Mouse (Mus musculus) heart, embryonic 11.5 days (tissue): Measurements from ENCODE around the gene Fam107b. TPM values are rescaled to one million over a fixed set of nuclear protein-coding genes. Genes with fewer than 3 reads are reported as not detected.

ENCODE experiments used
- ATAC-seq: fragments of 200-750 bp; cut with Nextera tagmentation; replicated peaks from 2 replicates; pipeline ENCODE4 v1.8.0; 2017; ENCODE audit warnings: moderate library complexity; ENCODE audit not compliant: insufficient number of reproducible peaks, low FRiP score, low TSS enrichment
- H3K27ac ChIP-seq: fragments of 300-500 bp; sonication (generic); 2 replicates; pipeline ENCODE4 v1.5.1; 2014; ENCODE audit warnings: mild to moderate bottlenecking, low read depth, low read length
- H3K27me3 ChIP-seq: fragments of 300-500 bp; sonication (generic); 2 replicates; pipeline ENCODE4 v1.6.1; 2014; ENCODE audit warnings: mild to moderate bottlenecking, low read length, mixed read lengths; ENCODE audit not compliant: control insufficient read depth, insufficient read depth
- H3K36me3 ChIP-seq: fragments of 300-500 bp; sonication (generic); 2 replicates; pipeline ENCODE4 v1.6.1; 2014; ENCODE audit warnings: mild to moderate bottlenecking, low read length, moderate library complexity, mixed read lengths; ENCODE audit not compliant: control insufficient read depth, insufficient read depth
- H3K4me1 ChIP-seq: fragments of 300-500 bp; sonication (generic); 2 replicates; pipeline ENCODE4 v1.6.1; 2014; ENCODE audit warnings: low read length; ENCODE audit not compliant: control insufficient read depth, insufficient read depth
- H3K4me2 ChIP-seq: fragments of 300-500 bp; sonication (generic); 2 replicates; pipeline ENCODE4 v1.6.1; 2014; ENCODE audit warnings: mild to moderate bottlenecking, moderate library complexity
- H3K4me3 ChIP-seq: fragments of 300-500 bp; sonication (generic); 2 replicates; pipeline ENCODE4 v1.5.1; 2014; ENCODE audit warnings: low read depth, low read length
- H3K9ac ChIP-seq: fragments of 300-500 bp; sonication (generic); 2 replicates; pipeline ENCODE4 v1.6.1; 2014; ENCODE audit warnings: mild to moderate bottlenecking, low read depth, low read length, moderate library complexity
- H3K9me3 ChIP-seq: fragments of 300-500 bp; sonication (generic); replicated peaks from 2 replicates; pipeline ENCODE4 v1.6.1; 2016; ENCODE audit warnings: low read length; ENCODE audit not compliant: control insufficient read depth
- WGBS: fragments of 180-500 bp; shearing (Covaris S2); extraction: QIAGEN DNeasy Blood & Tissue Kit; methylation state at CpG from one replicate; pipeline ENCODE4 v1.1.7; 2014; ENCODE audit not compliant: insufficient replicate concordance; 5-methylcytosine and 5-hydroxymethylcytosine counted together
- polyA plus RNA-seq: library from polyadenylated mRNA; unstranded; fragments of >200 nt; fragmentation: Nextera tagmentation; extraction: Ambion mirVana; gene quantifications from 2 replicates; pipeline ENCODE4 v1.2.1, GENCODE M21; 2014

The Fam107b gene
- polyA plus RNA-seq, 1 experiment from 2014 or later = 34.6 TPM

DNA sequence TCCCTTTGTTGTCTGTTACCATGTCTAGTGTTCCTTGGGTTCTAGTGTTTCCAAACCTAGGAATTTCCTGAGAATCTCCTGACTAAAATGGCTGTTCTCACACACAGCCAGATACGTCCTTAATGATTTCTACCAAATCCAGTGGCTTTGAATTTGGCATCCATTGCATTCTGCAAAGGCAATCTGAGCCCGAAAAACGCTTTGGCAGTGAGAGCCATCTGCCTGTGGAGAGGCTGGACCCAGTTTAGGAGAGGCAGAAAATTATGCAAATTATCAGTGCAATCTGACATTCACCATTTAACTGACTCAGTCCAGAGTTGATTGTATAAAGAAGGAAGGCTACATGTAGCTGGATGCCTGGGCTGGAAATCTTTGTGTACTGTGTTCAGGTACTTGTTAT, 247.3 kb downstream of the Fam107b start:
- no peak for ATAC-seq
- WGBS = 80% methylated on average over 3 of the region's 3 CpGs
- H3K36me3 ChIP-seq = no peaks in the 10 kb centered on the region
- no peak overlapping the region for H3K4me2 ChIP-seq
- H3K4me1 ChIP-seq = no peaks in the 10 kb centered on the region
- no peak overlapping the region for H3K27ac ChIP-seq
- H3K9me3 ChIP-seq = no peaks in the 10 kb centered on the region
- H3K4me3 ChIP-seq = no peak overlapping the region
- H3K27me3 ChIP-seq = no peaks in the 10 kb centered on the region
- no peak overlapping the region for H3K9ac ChIP-seq

DNA sequence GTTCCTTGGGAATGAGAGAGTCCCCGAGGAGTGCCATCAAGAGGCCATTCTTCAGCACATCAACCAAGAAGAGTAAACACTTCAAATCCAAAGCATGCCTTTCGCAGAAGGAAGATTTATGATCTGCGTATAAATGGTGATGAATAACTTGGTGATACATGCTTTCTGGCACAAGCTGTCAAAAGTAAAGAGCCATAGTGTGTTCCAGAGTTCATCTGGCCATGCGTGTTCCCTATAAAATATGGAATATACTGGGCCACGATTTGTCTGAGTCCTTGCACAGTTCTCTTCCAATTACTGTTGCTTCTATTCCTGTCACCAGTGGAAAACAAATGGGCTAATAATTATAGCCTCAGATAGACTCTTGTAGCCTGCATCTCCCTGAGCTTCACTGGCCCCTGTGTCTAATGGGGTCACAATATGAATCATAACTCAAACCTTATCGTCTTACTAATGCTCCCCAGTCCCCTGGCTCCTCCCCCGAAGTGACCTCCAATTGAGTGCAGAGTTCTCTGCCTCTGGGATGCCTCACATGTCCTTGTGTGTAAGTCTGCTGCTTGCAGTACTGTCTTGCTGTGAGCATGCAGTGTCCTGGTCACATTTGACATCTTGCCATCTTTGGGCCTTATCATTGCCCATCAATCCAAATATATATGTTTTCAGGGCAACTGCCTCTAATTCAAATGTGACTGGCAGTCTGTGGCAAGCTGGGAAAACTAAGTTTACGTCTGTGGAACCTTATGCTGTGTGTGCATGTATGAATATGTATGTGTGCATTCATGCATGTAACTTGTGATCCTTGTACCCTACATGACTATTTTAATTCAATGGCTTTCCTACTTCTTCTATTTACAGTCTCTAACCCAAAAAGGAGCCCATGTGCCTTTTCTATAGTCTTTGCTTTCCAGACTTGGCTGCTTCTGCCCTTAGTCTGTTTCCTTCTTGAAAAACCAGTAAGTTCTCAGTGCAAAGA, 252.5 kb downstream of the Fam107b start:
- no peak for ATAC-seq
- H3K4me1 ChIP-seq = no peaks in the 10 kb centered on the region
- no peaks in the 10 kb centered on the region for H3K36me3 ChIP-seq
- WGBS = 71% methylated on average over 8 of the region's 8 CpGs
- no peak overlapping the region for H3K4me3 ChIP-seq
- H3K9me3 ChIP-seq = no peaks in the 10 kb centered on the region
- no peaks in the 10 kb centered on the region for H3K27me3 ChIP-seq
- no peak overlapping the region for H3K4me2 ChIP-seq
- no peak overlapping the region for H3K27ac ChIP-seq
- no peak overlapping the region for H3K9ac ChIP-seq

Other genes starting within 250 kb of the Fam107b start
- gene Rpp38, start 237.8 kb upstream of the Fam107b start, polyA plus RNA-seq = 14.4 and 16.2 TPM in 2 replicates
- 0.33 TPM in 1 of 2 replicates, not detected in the other for gene Acbd7, start 234.3 kb upstream of the Fam107b start, polyA plus RNA-seq
- gene Olah, start 173.3 kb upstream of the Fam107b start, polyA plus RNA-seq = not detected in 2 replicates
- gene Meig1, start 147.8 kb upstream of the Fam107b start, polyA plus RNA-seq = not detected in 2 replicates
- 5.2 and 5.5 TPM in 2 replicates for gene Dclre1c, start 146.4 kb upstream of the Fam107b start, polyA plus RNA-seq
- 12.1 and 13.9 TPM in 2 replicates for gene Suv39h2, start 95.5 kb upstream of the Fam107b start, polyA plus RNA-seq
- gene Gm45902, start 57.7 kb upstream of the Fam107b start, polyA plus RNA-seq = 4.4 and 5.5 TPM in 2 replicates
- gene Hspa14, start 57.7 kb upstream of the Fam107b start, polyA plus RNA-seq = 87.9 and 94.9 TPM in 2 replicates
- gene Cdnf, start 57.5 kb upstream of the Fam107b start, polyA plus RNA-seq = 0.34 and 0.80 TPM in 2 replicates